Mouse (Mus musculus) brain, embryonic 14.5 days (tissue): ENCODE data around the gene Trio. TPM values are rescaled to one million over a fixed set of nuclear protein-coding genes. Genes with fewer than 3 reads are reported as not detected.
"Not testable (repeated sequence)": the region's sequence is repeated elsewhere in the genome, so short reads cannot be mapped to it uniquely, and the experiment has no call there.

ENCODE experiments used
- DNase-seq: peaks from one replicate; pipeline ENCODE4 v3.0.0-alpha.2; 2011; ENCODE audit warnings: low read depth
- CTCF ChIP-seq: fragments of 200-500 bp; IDR thresholded peaks from 2 replicates; pipeline ENCODE4 v1.5.1; 2012; ENCODE audit warnings: inconsistent platforms, mild to moderate bottlenecking, moderate library complexity, borderline replicate concordance; ENCODE audit not compliant: insufficient read depth, insufficient read length; ENCODE audit errors: extremely low read depth
- POLR2A ChIP-seq: fragments of 200-500 bp; IDR thresholded peaks from 2 replicates; pipeline ENCODE4 v1.6.1; 2012; ENCODE audit warnings: mild to moderate bottlenecking, inconsistent platforms, borderline replicate concordance; ENCODE audit not compliant: poor library complexity, insufficient read depth, insufficient read length, severe bottlenecking; ENCODE audit errors: extremely low read depth
- polyA plus RNA-seq: library from polyadenylated mRNA; depleted of rRNA; stranded (reverse); fragments of >200 nt; gene quantifications from 2 replicates; pipeline ENCODE4 v1.2.3, GENCODE M21; 2012

The Trio gene
- polyA plus RNA-seq, 1 experiment: 202 TPM

DNA sequence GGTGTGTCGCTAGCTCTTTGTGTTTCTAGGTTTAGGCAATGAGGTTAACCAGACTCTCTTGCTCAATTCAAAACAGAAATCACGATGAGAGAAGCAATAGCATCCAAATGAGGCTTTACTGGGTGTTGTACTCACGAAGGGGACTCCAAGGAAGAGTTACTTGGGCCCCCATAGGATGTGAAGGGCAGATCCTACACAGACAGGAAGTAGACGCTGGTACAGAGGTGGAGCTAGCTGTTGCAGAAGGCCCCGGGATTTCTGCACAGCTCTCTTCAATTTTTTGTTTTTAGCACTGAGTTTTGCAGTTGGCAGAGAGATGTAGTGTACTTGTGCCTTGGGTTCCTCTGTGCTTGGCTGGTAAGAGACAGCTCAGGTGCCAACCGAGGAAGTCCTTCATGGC, 299.4 kb downstream of the Trio start:
- DNase-seq: no peak
- TF ChIP-seq POLR2A (no peak), CTCF (no peak)

GRCm38 (mm10) chr15:27724796-27725680, 300.6 kb downstream of the Trio start:
- DNase-seq: no peak
- TF ChIP-seq POLR2A (no peak), CTCF (no peak)

DNA sequence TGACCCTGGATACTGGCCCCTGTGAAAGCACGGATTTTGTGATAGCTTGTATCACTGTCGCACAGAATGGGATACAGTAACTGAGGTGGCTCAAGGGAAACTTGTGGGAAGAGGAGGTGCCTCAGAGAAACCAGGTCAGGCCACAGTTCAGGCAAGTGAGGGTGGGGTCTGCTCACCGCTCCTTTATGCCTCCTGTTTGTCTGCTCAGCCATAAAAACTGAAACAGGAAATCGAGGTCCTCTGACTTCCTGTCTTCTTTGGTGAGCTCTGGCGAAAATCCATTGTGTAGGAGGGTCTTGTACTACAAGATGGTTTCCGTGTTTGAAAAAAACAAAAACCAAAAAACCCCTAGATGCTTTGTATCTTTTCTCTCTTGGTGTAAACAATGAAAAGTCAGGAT, 301.4 kb downstream of the Trio start:
- no peak for TF ChIP-seq CTCF
- TF ChIP-seq POLR2A: no peak
- no peak for DNase-seq

DNA sequence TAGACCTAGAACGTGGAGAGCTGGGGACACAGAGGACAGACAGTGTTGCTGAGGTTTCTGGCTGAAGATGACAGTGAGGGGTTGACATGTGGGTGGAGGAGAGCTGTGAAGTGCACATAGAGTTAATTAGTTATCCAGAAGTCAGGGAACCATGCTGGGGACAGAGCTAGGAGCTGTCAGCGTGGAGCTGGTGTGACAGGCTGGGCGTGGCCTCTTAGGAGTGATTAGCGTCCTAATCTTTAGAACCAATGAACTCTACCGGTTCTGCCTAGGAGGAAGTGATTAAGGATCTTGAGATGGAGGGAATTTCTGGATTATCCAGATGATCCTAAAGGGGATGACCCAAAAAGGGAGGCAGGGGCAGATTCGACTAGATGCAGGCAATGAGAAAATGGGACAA, 301.9 kb downstream of the Trio start:
- no peak for DNase-seq
- TF ChIP-seq CTCF (no peak), POLR2A (no peak)

DNA sequence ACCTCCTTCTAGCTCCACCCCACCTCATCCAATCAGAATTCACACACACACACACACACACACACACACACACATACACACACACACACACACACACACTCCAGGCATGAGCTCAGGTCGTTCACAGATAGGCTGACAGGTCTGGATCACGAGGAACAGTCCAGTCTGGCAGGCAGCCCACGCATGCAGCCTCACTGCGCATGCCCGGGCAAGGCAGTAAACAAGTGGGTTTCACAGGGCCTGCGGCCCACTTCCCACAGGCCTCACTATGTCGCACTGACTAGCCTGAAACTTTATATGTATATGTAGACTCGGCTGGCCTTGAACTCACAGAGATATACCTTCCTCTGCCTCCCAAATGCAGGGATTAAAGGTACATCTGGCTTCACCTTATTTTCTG, 305.4 kb downstream of the Trio start:
- DNase-seq: not testable (repeated sequence)

DNA sequence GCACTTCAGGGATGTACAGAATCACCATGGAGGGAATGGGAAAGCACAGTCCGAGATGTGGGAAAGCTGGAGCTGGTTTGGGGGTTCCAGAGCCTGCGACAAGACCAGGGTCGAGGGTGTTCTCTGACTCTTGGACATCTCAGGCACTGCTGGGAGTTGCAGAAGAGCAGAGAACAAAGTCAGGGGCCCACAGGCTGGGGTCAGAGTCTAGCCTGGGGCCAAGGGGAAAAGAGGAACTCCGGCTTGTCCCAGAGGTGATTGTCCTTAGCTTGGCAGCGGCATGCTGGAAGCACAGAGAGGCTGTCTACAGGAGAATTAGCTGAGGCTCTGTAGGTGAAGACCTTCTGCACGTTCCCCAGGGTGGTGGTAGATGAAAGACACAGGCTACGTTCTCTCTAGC, 307.0 kb downstream of the Trio start:
- no peak for DNase-seq
- no peak for TF ChIP-seq CTCF
- no peak for TF ChIP-seq POLR2A

GRCm38 (mm10) chr15:27715331-27715730, 310.3 kb downstream of the Trio start:
- DNase-seq: peak; percentile 31
- TF ChIP-seq POLR2A: no peak
- peak; percentile 38; the same call in 1 of the 2 replicates for TF ChIP-seq CTCF

DNA sequence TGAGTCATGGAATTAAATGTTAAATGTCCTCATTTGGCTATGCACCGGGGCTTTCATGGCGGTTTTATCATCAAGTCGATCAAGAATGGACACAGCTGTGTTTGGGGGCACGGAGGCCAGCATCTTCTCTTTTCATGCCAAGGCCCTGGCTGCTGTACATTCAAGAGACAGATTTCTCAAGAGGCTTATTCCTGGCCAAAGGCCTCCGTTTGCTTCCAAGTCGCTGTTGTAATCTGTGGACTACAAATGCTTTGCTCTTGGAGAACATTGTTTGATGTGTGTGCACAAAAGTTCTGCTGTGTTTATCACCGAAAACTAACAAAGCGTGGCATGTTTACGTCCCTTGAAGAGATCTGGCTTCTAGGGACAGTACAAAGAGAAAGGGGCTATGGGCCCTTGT, 314.9 kb downstream of the Trio start:
- no peak for DNase-seq
- TF ChIP-seq CTCF (no peak), POLR2A (no peak)

- no peak for TF ChIP-seq CTCF
- TF ChIP-seq POLR2A: no peak
- DNase-seq: no peak
Observed at GRCm38 (mm10) chr15:27708968-27709612, 316.6 kb downstream of the Trio start.

DNA sequence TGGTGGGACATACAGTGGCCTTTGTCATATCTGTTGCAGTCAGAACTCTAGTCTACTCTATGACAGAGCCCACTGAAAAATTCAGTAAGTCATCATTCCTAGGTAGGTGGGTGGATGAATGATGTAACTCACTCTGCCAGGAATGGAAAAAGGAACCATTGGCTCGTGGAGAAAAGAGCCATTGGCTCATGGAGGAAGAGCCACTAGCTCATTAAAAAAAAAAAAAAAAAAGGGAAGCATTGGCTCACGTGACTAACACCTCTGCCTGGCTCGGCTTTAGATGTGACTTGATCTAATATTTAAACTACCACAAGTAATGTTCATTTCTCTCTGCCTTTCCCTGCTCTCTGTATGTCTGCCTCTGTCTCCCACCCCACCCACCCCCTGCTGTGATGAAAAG, 317.1 kb downstream of the Trio start:
- no peak for TF ChIP-seq CTCF
- TF ChIP-seq POLR2A: no peak
- DNase-seq: no peak

DNA sequence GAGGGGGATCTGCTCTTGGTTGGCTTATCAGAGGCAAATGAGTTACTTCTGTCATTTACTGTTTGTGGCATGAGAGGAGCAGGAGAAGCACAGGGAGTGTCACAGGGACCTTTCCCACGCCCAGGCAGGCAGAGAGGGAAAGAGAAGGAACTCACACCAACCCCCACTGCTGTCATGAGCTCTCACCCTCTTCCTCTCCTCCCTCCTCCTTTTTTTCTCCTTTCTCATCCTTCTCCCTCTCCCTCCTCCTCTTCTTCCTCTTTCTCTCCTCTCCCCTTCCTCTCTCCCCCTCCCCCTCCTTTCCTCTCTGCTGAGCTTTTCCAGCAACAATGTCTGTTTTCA, 322.7 kb downstream of the Trio start:
- no peak for DNase-seq
- TF ChIP-seq CTCF (no peak), POLR2A (no peak)

- TF ChIP-seq POLR2A: no peak
- TF ChIP-seq CTCF: no peak
- DNase-seq: peak; percentile 32
Observed at GRCm38 (mm10) chr15:27702031-27702971, 323.3 kb downstream of the Trio start.
